Mouse (Mus musculus) embryo, embryonic 10.5 days (tissue): ENCODE measurements at regions not wholly inside any gene's neighbourhood (a gene's known extent, or its start where the extent isn't known, plus 50 kb on each side); places are given as distances from the start of the nearest gene placed in this dataset.

Source experiments
- DNase-seq: peaks from one replicate; pipeline ENCODE4 v3.0.0-alpha.2; 2015; ENCODE audit warnings: low spot score

DNA sequence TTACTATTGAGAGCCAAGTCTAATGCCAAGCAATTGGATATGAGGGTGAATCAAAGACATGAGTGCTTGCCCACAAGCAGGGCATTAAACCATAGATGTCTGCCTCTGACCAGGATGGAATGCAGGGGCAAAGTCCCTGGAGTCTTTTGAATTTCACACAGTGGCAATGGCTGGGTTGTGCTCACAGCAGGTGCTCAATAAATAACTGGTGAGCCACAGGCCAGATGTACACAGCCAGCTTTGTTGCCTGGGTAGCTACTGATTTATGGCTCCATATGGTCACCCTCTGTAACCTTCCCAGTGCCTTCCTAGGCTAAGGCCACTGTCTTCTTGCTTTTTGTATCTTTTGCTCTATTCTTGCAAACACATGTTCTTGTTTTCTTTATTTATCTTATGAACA is 154.3 kb upstream of the Lrrn1 start:
- DNase-seq: peak; percentile 61

DNA sequence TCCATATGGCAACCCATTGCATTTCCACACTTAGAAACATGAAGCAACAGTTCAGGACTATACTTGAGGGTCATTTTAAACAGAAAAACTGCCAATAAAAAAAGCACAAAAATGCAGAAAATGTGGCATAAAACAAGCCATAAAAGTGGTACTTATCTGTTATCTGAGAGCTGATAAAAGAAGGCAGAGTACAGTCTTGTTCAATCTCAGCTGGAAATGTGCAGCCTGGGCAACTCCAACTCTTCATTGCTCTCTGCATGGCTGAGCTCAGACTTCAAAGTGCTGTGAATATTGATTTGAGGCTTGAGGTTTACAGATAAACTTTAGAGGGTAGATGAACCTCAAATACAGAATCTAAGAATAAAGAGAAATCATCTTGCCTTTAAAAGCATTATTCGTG is 151.1 kb upstream of the Lrrn1 start:
- DNase-seq: no peak

DNA sequence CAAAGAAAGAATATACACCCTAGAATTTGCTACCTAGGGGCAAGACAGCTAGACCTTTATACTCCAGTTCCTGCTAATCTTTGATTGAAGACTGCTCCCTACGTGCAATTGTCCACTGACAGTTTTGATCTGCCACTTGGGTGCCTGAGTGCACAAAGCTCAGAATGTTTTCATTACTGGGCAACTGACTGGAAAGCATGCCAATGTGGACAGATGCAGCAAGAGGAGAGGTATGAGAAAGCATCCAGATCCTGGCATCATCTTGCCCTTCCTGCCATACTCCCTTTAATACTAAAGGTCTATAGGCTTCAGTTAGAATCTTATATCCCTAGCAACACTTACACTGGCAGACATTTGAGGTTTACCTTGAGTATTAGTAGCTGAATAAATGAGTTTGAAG is 148.9 kb upstream of the Lrrn1 start:
- no peak for DNase-seq

DNA sequence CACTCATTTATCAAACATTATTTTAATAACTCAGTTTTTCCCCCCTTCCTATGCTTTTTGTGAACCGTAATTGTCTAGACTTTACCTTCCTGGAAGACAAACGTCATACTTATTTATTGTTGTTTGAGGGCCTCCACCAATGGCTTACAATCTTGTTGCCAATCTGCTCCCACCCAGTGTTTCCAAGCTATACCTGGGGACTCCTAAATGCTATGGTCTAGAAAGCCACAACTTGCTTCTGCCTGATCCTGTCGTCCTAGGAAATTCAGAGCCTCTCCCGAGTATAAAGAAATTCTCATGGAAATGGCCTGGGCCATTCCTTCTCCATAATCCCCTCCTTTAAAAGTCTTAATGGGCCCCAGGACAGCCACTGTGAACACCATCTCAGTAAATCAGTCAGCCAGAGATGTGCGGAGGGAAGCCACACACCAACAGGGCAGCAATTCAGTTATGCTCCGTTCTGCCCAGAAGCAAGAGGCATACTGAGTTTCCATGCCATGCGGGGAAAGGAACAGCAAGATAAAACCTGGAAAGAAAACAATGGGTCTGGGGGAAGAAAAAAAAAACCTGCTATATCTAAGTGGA is 143.4 kb upstream of the Lrrn1 start:
- no peak for DNase-seq

DNA sequence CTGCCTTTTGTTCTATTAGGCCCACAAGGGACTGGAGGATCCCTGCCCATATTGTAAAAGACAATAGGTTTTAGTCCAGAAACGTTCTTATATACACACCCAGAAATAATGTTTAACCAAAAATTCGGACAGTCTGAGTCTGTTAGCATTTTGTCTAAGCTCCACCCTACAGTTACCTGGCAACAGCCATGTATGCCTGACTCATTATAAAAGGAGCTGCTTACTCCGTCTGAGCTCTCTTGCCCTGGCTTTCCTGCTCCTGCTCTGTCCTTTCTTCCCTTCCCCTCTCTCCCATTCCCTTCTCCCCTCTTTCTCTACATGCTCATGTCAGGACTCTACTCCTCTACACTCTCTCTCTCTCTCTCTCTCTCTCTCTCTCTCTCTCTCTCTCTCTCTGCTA is 139.7 kb upstream of the Lrrn1 start:
- DNase-seq: no peak

DNA sequence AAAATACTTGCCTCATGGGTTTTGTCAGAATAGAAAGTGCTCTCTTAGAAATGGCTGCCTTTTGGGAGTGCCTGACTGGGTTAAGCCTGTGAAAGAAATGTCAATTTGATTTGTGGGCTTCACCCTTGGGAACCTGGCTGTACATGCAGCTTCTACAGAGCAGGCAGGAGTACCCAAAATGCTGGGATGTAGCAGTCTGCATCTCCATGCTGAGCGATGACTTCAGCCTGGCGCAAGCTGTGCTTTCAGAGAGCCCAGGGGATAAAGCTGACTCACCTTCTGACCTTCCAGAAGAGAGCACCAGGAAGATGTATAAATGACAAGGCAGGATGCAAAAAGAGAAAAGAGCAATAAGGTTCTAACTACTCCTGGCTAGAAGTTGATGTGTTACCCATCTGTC is 135.0 kb upstream of the Lrrn1 start:
- DNase-seq: peak; percentile 17

DNA sequence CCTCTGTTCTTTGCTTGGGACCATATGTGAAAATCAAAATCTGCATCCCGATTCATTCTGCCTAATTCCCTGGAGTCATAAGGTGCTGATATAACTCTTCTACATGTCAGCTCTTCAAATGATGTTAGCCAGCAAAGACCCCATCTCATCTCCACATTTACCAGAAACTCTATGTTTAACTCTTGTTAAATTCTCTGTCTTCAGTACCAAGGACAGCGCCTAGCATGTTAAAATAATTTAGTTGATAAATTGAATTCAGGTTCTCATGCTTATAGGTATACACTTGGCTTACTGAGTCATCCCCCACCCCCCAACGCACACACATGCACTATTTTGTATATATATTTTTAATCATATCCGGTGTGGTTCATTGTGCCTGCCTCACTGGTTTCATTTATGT is 113.8 kb upstream of the Lrrn1 start:
- peak; percentile 74 for DNase-seq

DNA sequence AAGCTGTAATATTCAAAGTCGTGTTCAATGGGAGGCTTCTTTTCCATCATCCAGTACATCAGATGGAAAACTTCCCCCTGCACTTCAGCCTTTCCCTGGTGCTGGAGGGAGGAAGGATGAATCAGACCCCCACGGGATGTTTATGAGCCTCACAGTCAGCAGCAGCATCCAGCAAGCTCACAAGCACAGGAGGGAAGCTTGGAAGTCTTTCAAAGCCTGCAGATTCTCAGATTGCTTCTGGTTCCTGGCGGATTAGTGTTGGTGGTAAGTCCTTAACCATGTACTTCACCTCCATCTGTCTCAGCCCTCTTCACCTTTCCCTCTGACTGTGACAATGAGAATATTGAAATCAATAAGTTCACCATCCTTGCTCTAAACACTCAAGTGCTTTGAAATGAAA is 107.5 kb upstream of the Lrrn1 start:
- no peak for DNase-seq

DNA sequence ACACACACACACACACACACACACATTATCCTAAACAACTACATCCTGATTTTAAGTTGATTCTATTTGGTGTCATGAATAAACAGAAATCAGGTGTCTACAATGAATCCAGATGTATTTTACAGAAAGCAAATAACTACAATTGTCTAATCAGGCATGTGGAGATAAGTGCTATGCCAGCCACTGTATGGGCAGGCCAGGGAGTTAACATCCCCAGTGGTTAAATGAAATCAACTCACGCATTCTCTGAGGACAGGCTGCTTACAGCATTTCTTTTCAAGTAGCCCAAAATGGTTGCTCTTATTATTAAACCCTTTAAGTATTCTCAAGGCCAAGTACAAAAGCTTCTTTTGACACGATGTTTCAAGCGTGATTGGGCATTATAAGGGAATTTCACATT is 103.0 kb upstream of the Lrrn1 start:
- DNase-seq: no peak

DNA sequence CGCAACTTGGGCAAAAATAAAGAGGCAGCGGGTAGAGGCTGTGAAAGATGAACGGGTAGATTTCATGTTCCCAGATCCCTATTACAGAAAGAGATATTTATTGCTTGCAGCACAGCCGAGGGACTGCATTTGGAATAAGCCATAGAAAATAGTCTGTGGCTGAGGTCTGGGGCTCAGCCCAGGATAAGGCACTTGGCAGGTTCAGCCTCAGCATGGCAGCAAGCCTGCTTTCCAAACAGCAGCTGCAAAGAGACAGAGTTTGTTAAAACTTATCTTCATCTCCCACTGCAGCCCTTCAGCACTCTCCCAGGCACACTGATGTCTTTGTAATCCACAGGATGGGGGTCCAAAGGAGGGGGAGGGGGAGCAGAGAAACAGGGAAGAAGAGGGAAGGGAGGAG is 98.5 kb upstream of the Lrrn1 start:
- no peak for DNase-seq

DNA sequence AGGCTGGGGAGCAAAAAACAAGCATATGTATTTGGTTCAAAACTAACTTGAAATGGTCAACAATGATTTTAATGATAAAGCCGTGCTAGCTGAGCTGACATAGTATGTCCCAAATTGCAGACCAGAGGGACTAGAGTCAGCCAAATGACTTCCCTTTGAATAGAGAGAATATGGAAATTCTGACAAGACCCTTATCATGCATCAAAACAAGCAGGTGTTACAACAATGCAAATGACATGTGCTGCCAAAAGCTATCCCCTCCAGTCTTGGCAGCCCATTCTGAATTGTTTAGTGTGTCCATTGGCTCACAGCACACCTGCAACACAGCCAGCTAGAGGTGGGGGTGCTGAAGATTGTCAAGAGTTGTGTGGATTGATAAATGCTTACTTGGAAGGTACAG is 87.5 kb upstream of the Lrrn1 start:
- no peak for DNase-seq

DNA sequence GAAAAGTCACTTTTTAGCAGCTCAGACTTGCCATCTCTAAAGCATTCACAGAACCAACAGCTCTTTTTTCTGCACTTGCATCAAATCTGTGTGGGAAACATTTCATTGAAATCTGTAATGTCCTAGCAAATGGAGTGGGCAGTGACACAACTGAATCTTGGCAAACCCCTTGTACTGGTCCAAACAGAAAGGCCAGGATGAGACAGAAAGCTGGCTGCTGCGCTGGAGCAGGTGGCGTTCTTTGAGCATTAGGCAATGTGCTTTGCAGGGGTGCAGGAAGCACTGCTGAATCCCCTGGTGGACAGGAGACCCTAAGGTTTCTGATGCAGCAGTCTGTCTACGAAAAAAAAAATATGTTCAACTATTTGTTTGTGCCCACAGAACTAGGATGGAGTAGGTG is 85.2 kb upstream of the Lrrn1 start:
- DNase-seq: no peak

DNA sequence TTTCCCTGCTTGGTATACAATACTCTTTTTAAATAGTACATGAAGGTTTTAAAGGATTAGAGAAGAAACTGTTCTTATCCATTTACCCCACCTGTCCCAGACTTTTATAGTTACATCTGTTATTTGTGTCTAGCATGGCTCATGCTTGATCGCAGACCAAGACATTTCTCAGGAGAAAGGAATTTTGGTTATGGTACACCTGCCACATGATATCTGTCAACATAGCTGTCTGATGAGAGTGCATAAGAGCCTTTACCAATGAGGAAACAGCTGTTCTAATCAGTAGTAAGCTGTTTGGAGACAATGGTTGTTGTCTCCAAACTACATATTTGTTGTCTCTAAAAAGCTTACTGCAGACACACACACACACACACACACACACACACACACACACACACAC is 70.3 kb upstream of the Lrrn1 start:
- no peak for DNase-seq

DNA sequence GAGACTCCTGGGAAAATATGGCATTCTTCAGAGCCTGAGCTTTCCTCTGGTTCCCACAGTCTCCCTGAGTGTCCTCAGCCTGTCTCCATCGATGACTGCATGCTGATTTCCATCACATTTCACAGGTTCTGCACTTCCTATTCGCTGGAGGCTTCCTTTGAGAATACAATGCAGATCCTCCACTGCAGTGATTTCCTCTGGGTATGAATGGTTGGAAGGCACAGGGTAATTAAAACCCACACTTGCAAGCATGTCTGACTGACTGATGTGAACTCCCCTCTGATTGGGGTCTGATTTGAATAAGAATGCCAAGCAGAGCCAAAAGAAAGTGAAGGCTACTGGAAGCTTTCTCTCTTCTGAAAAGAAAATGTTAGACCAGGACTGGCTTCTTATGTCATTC is 67.1 kb upstream of the Lrrn1 start:
- peak; percentile 58 for DNase-seq

DNA sequence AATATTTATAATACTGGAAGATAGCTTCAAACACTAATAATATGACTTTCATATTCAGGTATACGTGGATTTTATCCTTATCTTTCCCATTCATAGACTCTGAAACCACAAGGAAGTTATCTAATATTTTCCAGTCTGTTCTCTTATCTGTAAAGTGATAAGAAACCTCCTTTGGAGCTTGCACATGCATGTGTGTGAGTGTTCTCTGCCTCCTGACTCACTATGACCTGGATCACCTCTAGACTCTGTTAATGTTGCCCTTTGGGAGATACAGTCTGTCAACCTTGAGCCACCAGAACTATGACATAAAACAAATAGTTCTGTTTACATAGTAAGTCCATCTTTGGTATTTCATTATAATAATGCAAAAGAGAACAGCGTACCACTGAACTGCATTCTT is 56.2 kb upstream of the Lrrn1 start:
- no peak for DNase-seq

DNA sequence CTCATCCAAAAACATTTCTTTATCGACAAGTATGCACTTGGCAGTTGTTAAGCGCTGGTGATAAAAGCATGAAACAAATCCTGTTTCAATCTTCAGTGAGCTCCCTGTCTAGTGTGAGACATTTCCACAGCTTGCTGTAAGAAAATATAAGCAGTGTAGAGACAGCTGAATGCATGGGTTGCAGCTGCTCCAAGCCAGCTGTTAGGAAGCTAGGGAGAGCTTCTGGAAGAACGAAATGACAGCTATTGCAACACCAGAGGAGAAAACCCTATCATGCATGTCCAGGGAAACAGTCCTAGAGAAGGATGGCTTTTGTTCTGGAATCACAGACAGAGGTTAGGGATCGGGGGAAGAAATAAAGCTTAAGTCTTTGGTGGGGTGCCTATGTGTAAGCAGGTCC is 55.4 kb upstream of the Lrrn1 start:
- DNase-seq: no peak
